Mouse (Mus musculus) neutrophil, adult 5-6 weeks (primary cell): ENCODE data around the gene Egfl7. TPM values are rescaled to one million over a fixed set of nuclear protein-coding genes. Genes with fewer than 3 reads are reported as not detected.

Experiments used
- ATAC-seq: fragments of 151-379, 151-347 bp; 2 replicates; pipeline ENCODE4 v1.8.0; 2017; ENCODE audit warnings: mild to moderate bottlenecking, moderate TSS enrichment; ENCODE audit not compliant: insufficient number of reproducible peaks, poor library complexity, low FRiP score, severe bottlenecking; ENCODE audit errors: extremely low read depth
- total RNA-seq: library from RNA; stranded (forward); fragments of 200-1000 nt; gene quantifications from 2 replicates; pipeline ENCODE4 v1.2.3, GENCODE M21; 2017

Egfl7 gene
- 0.58 TPM in 1 of 2 replicates, not detected in the other for total RNA-seq

DNA sequence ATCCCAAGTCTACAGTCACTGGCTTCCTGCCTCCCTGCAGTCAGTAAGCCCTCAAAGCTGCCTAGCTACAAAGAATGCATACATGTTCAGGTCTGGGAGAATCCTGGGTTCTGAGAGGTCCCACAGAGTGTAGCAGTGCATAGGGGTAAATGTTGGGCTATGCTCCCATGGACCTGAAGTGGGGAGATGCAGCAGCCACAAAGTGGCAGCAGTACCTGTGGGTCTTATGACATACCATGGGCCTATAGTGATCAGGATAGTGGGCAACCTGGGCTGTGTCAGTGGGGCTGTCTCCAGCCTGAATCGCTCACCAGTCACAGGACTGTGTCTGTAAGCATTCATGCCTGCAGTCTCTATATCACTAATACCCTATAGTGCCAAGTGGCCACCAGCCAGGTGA is at the start of gene Egfl7:
TSS of gene Egfl7 (plus strand) at position 301 of the 400 bp plus-strand sequence.
- no peak for ATAC-seq

DNA sequence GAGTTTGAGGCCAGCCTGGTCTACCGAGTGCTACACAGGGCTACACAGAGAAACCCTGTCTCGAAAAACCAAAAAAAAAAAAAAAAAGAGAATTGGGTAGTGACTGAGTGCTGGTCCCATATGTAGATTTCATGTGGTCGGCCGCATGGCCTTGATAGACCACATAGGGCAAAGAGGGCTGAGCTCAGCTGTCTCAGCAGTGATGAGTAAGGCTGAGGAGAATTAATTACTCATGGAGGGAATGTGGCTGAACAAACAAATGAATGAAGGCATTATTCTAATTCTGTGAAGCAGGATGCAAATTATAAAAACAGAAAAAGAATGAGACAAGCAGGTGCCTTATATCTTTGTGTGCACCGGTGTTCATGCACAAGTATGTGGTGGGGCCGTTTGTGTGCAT is 48.0 kb upstream of the Egfl7 start:
- no peak for ATAC-seq

DNA sequence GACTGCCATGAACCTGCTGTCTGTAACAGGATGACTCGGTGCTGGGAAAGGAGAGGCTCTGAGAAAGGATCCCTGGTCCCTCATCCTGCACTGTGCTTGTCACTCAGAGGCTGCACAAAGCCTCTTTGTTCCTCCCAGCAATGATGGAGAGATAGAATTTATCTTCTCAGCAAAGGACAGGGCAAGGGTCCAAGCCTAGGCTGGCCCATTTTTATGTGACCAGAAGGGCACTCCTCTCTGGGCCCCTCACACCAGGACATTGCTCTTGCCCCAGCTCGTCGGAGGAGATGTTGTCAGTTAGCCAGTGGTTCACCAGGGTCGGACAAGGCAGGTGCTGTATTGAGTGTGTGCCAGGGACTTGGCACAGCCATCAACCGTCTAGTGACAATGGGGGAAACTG is 46.6 kb upstream of the Egfl7 start:
- no peak for ATAC-seq

DNA sequence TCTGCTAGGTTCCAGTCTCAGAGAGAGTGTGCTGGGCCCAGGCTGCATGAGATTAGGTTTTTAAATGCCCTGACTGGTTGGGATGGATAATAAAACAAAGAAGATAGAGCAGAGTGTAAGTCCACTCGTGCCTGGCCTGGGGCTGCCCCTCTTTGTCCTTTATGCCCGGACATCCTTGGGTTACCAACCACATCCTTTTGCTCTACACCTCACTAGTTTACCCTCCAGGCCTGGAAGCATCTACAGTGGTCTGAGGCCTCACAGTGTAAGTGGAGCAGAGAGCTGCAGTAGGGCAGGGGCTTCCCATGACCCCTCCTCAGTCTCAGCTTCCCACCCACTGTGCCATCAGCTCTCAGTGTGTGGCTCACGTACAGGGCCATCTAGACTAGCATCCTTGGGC is 45.7 kb upstream of the Egfl7 start:
- ATAC-seq: no peak

DNA sequence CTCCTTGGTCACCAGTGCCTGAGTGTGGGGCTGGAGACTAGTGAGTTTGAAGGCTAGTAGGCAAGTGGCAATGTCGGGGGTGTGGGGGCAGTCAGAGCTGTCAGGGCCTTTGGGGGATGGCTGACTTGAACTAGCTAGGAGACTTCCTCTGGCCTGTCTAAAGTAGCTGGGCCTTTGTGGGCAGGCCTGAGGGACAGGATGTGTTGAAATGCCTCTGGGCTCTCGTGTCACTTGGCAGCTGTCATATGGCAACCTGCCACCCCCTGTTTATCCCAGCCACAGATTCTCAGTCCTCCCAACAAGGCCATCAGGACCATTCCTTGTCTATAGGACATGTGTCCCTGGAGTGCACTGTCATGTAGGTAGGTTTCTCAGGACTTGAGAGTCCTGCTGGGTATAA is 45.2 kb upstream of the Egfl7 start:
- ATAC-seq: peak; percentile 60; the same call in 1 of the 2 replicates

DNA sequence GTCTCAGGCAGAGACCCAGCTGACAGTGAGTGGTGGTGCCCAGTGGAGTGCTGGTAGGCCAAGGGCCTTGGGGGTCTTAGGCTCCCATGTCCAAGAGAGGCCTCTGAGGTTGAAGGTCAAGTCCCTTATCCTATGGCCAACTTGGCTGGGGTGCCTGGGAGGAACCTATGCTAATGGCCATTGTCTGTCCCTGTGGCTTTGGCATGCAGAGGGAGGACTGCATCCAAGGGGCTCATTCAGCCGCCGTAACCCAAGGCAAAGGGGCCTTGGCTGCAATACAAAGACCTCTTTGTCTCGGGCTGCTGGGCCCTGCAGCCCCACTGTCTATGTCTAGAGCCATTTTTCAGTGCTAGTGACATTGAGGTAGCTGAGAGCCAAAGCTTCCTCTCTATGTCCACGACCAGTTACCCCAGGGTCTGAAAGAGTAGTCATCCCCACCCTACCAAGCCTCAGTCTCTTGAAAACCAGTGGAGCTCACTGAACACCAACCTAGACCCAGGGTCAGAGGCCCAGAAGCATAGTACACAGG is 44.2 kb upstream of the Egfl7 start:
- ATAC-seq: no peak

DNA sequence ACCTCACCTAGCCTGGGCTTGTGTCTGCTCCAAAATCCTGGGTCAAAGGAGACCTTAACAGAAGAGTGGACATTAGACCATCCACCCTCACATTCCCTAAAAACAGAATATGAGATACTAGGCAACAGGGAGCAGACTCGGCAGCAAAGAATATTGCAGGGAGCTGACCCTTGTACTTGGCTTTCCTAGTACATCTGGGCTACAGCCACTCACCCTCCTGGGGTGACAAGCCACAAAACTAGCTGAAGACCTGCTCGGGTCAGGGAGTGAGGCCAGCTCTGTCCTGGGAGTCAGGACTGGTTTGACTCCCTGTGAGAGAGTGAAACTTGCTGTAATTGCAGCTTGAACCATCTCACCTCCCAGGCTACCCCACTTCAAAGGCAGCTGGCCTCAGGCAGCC is 40.3 kb upstream of the Egfl7 start:
- no peak for ATAC-seq

DNA sequence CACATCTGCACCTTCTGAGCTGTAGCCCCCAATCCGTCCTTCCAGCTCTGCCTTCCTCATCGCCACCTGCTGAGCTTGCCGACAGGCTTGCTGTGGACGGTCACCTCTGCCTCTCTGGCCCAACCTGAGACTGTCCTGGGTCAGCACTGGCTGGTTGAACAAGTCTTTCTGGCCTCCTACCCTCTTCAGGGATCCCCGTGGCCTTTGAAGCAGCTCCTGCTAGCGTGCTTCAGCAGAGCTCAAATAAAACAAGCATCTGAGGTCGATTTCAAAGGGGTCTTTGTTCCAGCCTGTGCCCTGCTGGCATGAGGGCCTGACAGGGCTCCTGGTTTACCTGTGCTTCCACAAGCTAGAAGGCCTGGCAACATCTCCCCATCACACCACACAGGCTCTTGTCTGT is 39.1 kb upstream of the Egfl7 start:
- ATAC-seq: no peak

DNA sequence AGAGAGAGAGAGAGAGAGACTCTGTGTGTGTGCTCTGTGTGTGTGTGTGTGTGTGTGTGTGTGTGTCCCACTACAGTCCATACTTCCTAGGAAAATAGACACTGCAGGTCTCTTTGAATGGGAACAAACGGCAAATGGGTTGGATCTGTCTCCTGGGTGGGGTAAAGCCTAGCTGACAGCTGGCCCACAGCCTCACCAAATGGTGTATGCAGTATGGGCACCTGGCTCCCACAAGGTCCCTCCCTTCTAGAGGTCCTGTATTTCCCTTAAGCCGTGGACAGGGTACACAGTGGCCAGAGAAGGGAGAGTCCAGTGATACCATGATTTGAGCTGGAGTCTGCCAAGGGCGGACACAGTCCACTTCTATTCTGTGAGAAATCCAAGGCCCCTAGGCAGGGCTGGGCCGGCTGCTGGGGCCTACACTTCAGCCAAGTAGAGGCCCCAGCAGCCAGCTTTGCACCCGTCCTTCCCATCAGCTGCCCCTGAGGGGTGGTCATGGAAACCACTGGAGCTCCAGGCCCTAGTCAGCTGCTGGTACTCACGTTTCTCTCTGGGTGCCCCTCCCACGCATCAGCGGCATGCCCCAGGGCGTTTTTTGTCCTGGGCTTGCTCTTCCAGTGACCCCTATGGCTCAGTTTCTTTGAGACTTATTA is 38.4 kb upstream of the Egfl7 start:
- no peak for ATAC-seq

DNA sequence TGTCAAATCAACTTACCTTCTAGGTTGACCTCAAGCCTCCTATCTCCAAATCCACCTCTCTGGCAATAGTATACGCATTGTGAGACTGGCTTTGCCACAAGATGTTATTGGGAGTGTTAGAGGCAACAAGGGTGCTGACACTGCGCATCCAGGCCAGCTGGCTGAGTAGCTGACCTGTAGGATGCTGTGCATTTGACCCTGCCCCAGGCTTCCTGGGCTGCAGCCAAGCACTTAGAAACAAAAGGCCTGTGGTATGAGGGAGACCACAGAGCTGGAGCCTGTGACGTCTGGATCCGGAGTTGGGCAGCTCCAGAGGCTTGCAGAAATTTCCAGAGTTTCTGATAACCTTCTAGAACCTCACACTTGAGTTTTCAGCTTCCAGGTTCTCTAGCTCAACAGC is 36.7 kb upstream of the Egfl7 start:
- no peak for ATAC-seq

DNA sequence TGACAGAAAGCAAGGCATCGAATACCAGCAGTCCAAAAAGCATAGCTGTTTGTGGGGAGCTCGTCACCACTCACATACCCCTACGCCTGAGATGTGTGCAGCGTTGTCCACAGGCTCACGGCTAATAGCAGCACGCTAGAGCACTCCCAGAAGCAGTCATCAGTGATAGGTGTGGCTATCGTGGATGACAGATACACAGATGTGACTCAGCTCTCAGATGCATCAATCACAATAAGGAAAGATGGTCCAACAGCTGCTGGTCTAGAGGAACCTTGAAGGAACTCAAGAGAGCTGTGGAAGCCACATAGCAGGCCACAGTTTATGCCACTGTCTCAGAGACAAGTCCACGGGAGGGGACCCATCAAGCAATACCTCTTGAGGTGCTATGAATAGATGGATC is 36.0 kb upstream of the Egfl7 start:
- ATAC-seq: no peak

DNA sequence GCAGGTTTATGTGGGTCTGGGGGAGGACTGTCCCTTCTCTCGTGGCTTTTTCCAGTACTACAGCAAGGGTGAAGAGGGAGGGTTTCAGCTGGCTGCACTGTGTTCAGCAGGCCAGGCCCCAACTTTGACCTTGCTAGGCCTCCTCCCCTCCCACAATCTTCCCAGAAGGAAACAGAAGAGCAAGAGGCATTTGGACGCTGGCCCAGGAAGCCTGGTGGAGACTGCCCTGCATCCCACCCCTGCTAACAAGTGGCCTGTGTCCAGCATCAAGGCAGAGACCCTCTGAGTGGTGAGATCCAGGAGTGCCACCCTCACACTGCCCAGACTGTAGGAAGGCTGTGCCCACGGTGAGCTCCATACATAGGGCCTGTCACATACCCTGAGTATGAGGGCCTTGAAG is 35.5 kb upstream of the Egfl7 start:
- ATAC-seq: no peak

DNA sequence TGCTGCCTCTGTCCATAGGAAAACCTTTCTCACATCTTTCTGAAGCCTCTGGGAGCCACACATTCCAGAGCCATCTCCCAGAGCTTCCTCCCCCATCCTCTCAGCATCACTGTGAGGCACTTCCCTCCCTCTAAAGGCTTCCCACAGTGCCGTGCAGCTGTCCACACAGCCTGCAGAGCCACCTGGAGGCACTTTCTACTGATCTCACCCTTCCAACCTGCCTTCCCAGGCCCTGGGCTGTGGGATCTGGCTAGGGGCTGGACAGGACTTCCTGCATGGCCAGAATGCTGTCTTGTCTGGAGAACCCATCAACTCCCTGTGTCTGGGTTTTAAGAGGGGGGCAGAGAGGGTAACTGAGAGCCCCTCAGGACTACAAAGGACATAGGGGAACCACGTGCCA is 32.3 kb upstream of the Egfl7 start:
- ATAC-seq: no peak

DNA sequence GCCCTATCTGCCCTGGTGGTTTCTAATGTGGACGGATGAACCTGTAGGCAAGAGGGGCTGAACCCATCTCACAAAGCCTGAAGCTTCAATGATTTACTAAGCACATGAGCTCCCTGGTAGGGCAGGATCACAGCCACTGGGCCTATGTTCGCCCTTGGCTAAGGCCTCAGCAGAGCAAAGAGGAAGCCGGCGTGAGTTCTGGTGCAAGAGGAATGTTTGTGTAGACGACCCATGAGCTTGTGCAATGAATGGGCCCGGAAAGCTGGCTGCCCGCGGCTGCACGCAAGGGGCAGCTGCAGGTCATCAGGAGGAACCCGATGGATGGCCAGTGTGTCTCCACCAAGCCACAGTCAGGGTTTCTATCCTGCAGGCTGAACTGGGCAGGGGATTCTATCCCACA is 30.0 kb upstream of the Egfl7 start:
- peak; percentile 67 for ATAC-seq

DNA sequence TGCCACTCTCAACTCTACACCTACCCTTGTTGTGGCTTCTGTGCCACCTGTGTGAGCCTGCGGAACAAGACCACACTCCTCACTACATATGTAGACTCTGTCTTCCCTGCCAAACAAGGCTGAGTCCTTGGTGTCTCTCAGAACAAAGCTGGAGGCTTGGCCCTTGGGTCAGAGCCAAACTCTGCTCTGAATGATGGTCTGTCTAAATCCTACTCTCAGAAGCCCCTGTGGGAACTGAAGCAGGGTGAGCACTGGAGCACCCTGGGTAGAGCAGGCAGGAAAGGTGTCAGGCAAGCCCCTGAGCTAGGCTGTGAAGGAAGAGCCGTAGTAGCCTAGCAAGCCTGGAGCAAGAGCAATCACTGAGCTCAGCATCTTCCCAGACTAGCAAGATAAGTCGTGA is 29.6 kb upstream of the Egfl7 start:
- no peak for ATAC-seq

DNA sequence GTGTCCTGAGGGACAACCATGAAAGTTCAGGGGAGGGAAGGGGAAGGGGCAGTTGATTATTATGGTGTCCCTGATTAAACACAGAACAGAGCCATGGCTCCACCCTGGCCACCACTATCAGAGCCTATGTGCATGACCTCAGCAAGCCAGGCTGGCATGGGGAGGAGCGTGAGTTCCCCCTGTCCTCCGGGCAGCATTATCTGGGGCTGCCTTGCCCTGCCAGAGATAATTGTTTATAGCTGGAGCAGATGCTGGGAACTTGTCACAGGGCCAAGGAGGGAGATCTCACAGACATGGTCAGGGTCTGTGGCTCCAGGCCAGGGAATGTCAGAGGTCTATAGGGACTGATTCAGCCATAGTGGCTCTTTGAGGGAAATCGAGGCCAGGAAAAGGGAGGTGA is 29.0 kb upstream of the Egfl7 start:
- no peak for ATAC-seq

DNA sequence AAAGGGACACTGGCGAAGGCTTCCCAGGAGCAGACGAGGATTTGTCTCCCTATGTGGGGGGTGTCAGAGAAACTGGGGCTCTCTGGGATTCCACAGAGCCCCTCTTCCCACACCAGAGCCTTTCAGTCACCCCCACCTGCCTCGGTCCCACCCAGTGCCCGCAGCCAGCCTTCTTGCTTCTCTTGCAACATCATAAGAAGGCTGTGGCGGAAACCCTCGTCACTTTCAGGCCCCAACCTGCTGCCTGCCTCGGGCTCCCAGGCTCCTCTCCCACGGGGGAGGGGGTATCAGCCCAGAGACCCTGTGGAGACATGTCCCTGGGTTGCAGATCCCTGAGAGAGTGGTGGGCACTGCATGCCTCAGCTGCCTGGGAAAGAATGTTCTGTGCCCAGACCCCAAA is 28.4 kb upstream of the Egfl7 start:
- ATAC-seq: no peak

DNA sequence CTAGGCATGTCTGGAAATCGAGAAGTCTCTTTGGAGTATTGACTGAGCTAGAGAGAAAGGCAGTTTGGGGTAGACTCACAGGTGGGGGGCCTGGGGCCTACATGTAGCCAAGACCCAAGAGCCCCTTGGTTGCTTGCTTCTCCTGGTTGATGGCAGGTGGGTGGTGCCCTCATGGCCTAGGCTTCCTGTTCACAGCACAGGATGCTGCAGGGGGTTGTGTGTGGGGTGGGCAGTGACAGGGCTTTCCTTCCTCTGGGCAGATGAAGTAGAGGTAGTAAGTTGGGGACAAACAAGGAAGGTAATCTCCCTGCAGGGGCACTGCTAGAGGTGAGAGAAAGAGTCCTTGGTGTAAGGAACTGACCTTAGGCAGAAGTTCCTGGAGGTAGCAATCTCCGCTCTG is 27.7 kb upstream of the Egfl7 start:
- ATAC-seq: no peak

DNA sequence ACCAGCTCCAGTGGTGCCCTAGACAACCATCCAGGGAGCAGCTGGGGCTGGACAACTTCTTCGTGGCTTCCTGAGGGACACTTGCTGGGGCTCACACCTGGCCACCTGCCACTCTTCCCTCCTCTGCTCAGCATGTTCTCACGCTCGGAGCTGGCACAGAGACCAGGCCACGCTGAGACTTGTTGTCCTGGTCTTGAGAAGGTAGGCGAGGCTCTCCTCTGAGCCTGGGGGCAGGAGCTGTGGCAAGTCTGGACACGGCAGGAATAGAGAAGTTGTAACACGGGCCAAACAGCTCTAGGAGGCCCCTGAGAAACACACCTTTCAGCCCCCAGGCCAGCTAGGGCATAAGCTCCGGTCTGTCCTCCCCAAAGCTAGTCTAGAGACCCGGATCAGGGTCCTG is 25.9 kb upstream of the Egfl7 start:
- ATAC-seq: no peak

DNA sequence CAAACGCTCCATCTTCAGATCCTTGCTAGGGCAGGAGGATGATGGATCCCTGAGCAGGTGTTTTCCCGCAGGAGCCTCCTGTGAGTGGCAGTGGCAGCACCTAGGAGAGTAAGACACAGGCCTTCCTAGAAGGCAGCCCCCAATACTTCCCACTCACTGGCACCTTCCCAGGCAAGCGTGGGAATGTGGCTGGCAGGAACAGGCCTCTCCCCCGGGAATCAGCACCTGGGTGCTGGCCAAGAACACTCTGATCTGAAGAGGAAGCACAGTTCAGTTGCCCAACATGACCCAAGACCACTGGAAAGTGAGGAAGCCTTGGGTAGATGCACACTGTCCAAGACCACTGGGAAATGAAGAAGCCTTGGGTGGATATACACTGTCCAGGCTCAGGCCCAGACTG is 24.7 kb upstream of the Egfl7 start:
- ATAC-seq: no peak

DNA sequence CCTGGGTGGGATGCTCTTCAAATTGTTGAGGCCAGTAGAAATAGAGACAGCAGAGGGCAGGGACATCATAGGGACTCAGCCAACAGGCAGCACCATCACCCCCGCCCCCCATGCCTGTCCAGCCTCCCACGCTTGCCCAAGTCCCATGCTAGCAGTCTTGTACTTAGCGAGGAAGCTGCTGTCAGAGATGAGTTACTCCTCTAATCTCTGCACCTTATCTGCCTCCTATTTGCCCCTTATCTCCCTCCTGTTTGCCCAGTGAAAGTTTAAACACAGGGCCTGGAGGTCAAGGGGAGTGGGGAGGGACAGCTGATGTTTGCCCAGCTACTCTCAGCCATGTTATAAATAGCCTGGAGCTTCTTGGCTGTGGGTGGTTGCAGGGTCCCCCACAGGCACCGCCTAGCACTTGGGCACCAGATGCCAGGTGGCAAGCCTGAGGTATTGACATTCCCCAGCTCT is 23.2 kb upstream of the Egfl7 start:
- ATAC-seq: no peak
